Mouse (Mus musculus) heart, embryonic 13.5 days (tissue): ENCODE data around the gene Hist1h2bh. TPM values are rescaled to one million over a fixed set of nuclear protein-coding genes. Genes with fewer than 3 reads are reported as not detected.
A peak's percentile ranks its signal among the peaks of the same experiment; 100 is the strongest.

ENCODE experiments used
- ATAC-seq: fragments of 200-750 bp; cut with Nextera tagmentation; 2 replicates; pipeline ENCODE4 v1.8.0; 2017; ENCODE audit warnings: moderate TSS enrichment; ENCODE audit not compliant: insufficient number of reproducible peaks, low FRiP score, low TSS enrichment; ENCODE audit errors: extremely low read depth
- H3K27ac ChIP-seq: fragments of 300-500 bp; sonication (generic); replicated peaks from 2 replicates; pipeline ENCODE4 v1.5.1; 2015; ENCODE audit warnings: moderate library complexity, mild to moderate bottlenecking, inconsistent platforms
- H3K27me3 ChIP-seq: fragments of 300-500 bp; sonication (generic); replicated peaks from 2 replicates; pipeline ENCODE4 v1.6.1; 2015; ENCODE audit warnings: mild to moderate bottlenecking, inconsistent platforms
- H3K36me3 ChIP-seq: fragments of 300-500 bp; sonication (generic); 2 replicates; pipeline ENCODE4 v1.6.1; 2015; ENCODE audit warnings: mild to moderate bottlenecking, inconsistent platforms
- H3K4me1 ChIP-seq: fragments of 300-500 bp; sonication (generic); 2 replicates; pipeline ENCODE4 v1.6.1; 2015; ENCODE audit warnings: inconsistent platforms
- H3K4me2 ChIP-seq: fragments of 300-500 bp; sonication (generic); 2 replicates; pipeline ENCODE4 v1.6.1; 2015; ENCODE audit warnings: inconsistent platforms, mild to moderate bottlenecking, moderate library complexity
- H3K4me3 ChIP-seq: fragments of 300-500 bp; sonication (generic); 2 replicates; pipeline ENCODE4 v1.5.1; 2015; ENCODE audit warnings: moderate library complexity, mild to moderate bottlenecking, inconsistent platforms
- H3K9ac ChIP-seq: fragments of 300-500 bp; sonication (generic); 2 replicates; pipeline ENCODE4 v1.6.1; 2015; ENCODE audit warnings: inconsistent platforms, mild to moderate bottlenecking, moderate library complexity
- H3K9me3 ChIP-seq: fragments of 300-500 bp; sonication (generic); 2 replicates; pipeline ENCODE4 v1.6.1; 2016; ENCODE audit warnings: inconsistent platforms
- WGBS: fragments of 180-500 bp; shearing (Covaris S2); methylation state at CpG from one replicate; pipeline ENCODE4 v1.1.7; 2015; ENCODE audit warnings: mixed read lengths; 5-methylcytosine and 5-hydroxymethylcytosine counted together
- polyA plus RNA-seq: library from polyadenylated mRNA; unstranded; fragments of >200 nt; fragmentation: Nextera tagmentation; extraction: Ambion mirVana; gene quantifications from 2 replicates; pipeline ENCODE4 v1.2.1, GENCODE M21; 2015

Hist1h2bh gene
- polyA plus RNA-seq, 1 experiment from 2014 or later = 0.32 TPM

DNA sequence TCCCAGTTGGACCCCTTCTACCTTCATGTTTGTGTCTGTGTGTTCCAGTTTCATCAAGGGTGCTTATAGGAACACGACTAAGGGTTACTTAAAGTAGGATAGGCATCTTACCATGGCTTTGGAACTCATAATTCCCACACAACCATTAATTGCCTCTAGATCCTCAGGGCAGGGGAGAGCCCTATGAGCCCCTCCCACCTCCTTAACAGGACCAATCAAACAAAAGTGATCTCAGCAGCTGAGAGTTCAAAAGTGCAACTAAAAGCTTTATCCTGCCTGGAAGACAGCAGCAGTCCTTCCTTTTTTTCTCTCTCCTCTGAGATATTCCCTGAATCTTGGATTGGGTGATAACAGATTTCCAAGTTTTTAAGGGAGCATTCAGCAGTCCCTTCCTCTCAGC, 33.1 kb downstream of the Hist1h2bh start:
- H3K36me3 ChIP-seq = no peaks in the 10 kb centered on the region
- no peaks in the 10 kb centered on the region for H3K9me3 ChIP-seq
- peaks cover 33% of the 10 kb centered on the region for H3K4me1 ChIP-seq
- no peaks in the 10 kb centered on the region for H3K27me3 ChIP-seq
- no peak overlapping the region for H3K9ac ChIP-seq
- 0 out of 2 replicates have a peak overlapping the region, but pooled peaks have one; percentile 21 for H3K27ac ChIP-seq
- WGBS = 21% methylated on average over 1 of the region's 1 CpGs
- H3K4me3 ChIP-seq = no peak overlapping the region
- no peak overlapping the region for H3K4me2 ChIP-seq
- ATAC-seq = no peak

DNA sequence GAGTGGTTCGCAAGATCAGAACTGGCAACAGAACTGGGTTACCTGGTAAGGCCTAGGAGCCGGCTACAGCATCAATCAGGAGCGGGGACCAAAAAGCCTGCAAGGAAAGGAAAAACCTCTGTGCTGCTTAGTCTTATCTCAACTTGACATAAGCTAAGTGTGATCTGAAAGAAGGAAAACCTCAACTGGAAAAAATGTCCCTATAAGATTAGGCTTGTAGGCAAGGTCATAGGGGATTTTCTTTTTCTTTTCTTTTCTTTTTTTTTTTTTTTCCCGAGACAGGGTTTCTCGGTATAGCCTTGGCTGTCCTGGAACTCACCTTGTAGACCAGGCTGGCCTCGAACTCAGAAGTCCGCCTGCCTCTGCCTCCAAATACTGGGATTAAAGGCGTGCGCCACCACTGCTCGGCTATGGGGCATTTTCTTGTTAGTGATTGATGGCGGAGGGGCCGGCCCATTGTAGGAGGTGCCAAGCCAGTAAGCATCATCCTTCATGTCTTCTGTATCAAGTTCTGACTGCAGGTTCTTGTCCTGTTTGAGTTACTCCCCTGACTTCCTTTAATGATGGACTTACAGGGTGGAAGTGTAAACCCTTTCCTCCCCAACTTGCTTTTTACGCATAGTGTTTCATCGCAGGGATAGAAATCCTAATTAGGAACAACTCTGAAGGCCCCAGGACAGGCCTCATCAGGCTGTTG, 36.2 kb downstream of the Hist1h2bh start:
- no peak for ATAC-seq
- no peaks in the 10 kb centered on the region for H3K27me3 ChIP-seq
- no peaks in the 10 kb centered on the region for H3K36me3 ChIP-seq
- peak overlapping the region; percentile 47 for H3K4me3 ChIP-seq
- H3K4me1 ChIP-seq = peaks cover 47% of the 10 kb centered on the region
- 25% methylated on average over 14 of the region's 14 CpGs for WGBS
- 0 out of 2 replicates have a peak overlapping the region, but pooled peaks have one; percentile 21 for H3K9ac ChIP-seq
- H3K4me2 ChIP-seq = peak overlapping the region; percentile 73
- H3K27ac ChIP-seq = peak overlapping the region; percentile 64
- no peaks in the 10 kb centered on the region for H3K9me3 ChIP-seq

DNA sequence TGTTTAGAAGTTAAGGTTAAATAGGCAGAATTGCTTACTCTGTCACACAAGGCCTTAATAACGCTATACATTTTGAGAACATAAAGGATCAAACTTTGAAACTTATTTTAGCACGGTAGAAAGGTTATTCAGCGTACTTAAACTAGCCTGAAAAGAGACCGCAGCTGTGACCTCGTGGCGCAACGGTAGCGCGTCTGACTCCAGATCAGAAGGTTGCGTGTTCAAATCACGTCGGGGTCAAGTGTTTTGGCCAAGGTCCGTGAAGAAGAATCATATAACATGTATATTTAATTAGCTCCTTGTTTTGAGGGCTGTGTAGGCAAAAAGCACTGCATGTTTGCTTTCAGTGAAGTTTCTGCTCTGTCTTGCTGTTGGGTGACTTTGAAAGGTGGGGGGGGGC, 36.8 kb downstream of the Hist1h2bh start:
- Histone ChIP-seq H3K9me3 (no peaks in the 10 kb centered on the region), H3K36me3 (no peaks in the 10 kb centered on the region), H3K27me3 (no peaks in the 10 kb centered on the region), H3K27ac (peak overlapping the region; percentile 64), H3K4me2 (peak overlapping the region; percentile 73), H3K4me1 (peaks cover 53% of the 10 kb centered on the region), H3K9ac (peak overlapping the region; percentile 76), H3K4me3 (peak overlapping the region; percentile 47)
- no peak for ATAC-seq
- 8% methylated on average over 13 of the region's 13 CpGs for WGBS

DNA sequence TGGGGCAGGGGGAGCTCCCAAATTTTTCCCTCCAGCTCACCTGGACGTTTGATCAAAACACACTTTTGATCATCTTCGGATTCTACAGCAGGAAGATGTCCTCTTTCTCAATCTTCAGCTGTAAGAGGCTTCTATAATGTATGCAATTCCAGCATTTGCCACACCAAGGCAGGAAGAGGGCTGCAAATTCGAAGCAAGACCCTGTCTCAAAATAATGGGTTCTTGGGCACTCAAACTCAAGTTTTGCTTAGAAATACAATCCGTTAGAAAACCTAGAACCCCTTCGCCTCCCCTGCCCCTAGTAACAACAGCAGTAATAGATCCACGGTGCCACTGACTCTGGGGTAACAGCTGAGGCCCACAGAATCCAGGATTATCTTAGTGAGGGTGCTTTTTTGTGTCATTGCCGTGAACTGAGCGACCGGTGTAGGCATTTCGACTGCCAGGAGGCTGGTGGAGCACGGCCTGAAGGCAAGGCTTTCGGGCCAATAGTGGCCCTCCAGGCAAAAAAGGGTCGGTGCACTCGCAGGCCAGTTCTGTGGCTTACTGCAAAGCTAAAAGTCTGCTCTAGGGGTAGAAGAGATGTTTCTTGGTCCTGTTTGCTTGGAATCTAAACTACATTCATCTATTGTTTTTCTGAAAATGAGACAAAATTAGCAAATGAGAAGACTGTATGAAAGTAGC, 37.4 kb downstream of the Hist1h2bh start:
- H3K27me3 ChIP-seq = no peaks in the 10 kb centered on the region
- ATAC-seq = no peak
- no peaks in the 10 kb centered on the region for H3K36me3 ChIP-seq
- peaks cover 56% of the 10 kb centered on the region for H3K4me1 ChIP-seq
- peak overlapping the region; percentile 47 for H3K4me3 ChIP-seq
- H3K4me2 ChIP-seq = peak overlapping the region; percentile 73
- peak overlapping the region; percentile 64 for H3K27ac ChIP-seq
- H3K9me3 ChIP-seq = no peaks in the 10 kb centered on the region
- peak overlapping the region; percentile 76 for H3K9ac ChIP-seq
- WGBS = 7% methylated on average over 14 of the region's 14 CpGs

DNA sequence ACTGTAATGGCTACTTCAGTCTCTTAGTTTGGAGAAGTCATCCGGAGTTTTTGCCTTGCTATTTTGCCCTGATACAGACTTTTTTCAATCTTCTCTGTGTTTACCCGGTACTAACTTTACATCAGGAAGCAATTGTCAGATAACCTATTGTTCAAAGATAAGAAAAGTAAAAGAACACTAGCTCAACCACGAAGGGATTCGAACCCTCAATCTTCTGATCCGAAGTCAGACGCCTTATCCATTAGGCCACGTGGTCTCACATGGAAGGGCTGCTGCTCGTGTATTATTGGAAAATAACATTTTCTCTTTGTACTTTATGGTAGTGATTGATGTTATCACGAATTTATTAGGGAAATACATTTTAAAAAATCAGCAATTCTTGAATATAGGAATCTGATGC, 39.4 kb downstream of the Hist1h2bh start:
- H3K4me3 ChIP-seq = peak overlapping the region; percentile 13; the same call in 1 of the 2 replicates
- H3K4me1 ChIP-seq = peaks cover 52% of the 10 kb centered on the region
- H3K36me3 ChIP-seq = no peaks in the 10 kb centered on the region
- no peaks in the 10 kb centered on the region for H3K9me3 ChIP-seq
- H3K9ac ChIP-seq = no peak overlapping the region
- WGBS = 3% methylated on average over 9 of the region's 9 CpGs
- H3K27ac ChIP-seq = no peak overlapping the region
- H3K4me2 ChIP-seq = peak overlapping the region; percentile 28
- ATAC-seq = no peak
- no peaks in the 10 kb centered on the region for H3K27me3 ChIP-seq

DNA sequence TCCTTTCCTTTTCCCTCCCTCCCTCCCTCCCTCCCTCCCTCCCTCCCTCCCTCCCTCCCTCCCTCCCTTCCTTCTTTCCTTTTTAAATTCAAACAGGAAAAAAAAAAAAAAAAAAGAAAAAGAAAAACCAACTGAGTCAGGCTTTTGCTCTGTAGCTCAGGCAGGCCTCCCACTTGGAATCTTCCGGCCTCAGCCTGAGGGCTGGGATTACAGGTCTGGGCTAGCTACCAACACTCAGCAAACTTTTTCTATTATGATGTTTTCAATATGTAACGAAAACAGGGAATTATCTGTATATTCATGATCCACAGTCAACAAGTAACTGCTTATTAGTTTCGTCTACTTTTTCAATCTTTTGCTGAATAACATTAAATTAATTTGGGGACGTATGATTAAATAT, 40.3 kb downstream of the Hist1h2bh start:
- Histone ChIP-seq H3K4me2 (no peak overlapping the region), H3K27ac (no peak overlapping the region), H3K9ac (no peak overlapping the region), H3K4me3 (no peak overlapping the region), H3K36me3 (no peaks in the 10 kb centered on the region), H3K27me3 (no peaks in the 10 kb centered on the region), H3K4me1 (peaks cover 59% of the 10 kb centered on the region), H3K9me3 (no peaks in the 10 kb centered on the region)
- 53% methylated on average over 4 of the region's 4 CpGs for WGBS
- no peak for ATAC-seq

DNA sequence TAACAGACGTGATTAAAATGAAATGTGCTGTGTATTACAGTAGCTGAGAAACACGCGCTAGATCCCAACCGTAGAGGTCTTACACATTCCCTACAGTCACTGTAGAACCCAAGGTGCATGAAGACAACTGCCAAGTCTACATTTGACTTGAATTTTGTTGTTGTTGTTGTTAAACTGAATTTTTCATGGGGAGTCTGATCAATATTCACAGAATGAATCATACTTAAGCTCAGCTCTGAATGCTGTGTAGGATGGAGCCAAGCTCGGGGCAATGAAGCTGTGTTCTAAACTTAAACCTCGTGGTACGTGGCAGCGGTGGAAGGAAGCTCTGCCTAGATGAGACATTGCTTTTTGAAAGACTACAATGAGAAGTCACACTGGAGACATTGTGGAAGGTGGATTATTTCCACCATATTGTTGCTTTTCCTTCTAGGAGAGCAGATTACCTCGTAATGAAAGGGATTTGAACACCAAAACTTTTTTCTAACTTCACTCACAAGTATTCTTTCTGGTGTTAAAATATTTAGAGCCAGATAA, 41.1 kb downstream of the Hist1h2bh start:
- peaks cover 62% of the 10 kb centered on the region for H3K4me1 ChIP-seq
- WGBS = 24% methylated on average over 9 of the region's 9 CpGs
- no peak for ATAC-seq
- no peaks in the 10 kb centered on the region for H3K27me3 ChIP-seq
- peak overlapping the region; percentile 25; the same call in 1 of the 2 replicates for H3K9ac ChIP-seq
- H3K27ac ChIP-seq = no peak overlapping the region
- H3K4me3 ChIP-seq = peak overlapping the region; percentile 35
- no peaks in the 10 kb centered on the region for H3K9me3 ChIP-seq
- H3K36me3 ChIP-seq = no peaks in the 10 kb centered on the region
- H3K4me2 ChIP-seq = peak overlapping the region; percentile 62

DNA sequence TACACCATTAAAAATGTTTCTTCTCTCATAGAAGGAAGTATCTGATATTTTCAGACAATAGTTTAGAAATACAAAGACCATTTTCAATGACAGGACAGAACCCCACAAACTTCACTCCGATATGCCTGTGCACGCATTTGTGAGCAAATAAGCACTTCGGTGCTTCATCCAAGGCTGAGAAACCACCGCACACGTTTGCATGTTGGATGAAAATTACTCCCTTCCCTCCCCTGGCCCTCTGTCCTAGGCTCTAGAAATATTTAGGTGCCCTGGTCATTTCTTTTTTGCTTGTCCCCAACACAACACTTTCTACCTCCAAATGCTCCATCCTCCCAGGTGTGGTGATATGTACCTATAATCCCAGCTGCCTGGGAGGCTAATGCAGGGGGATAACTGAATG, 41.7 kb downstream of the Hist1h2bh start:
- Histone ChIP-seq H3K9ac (peak overlapping the region; percentile 24; the same call in 1 of the 2 replicates), H3K9me3 (no peaks in the 10 kb centered on the region), H3K36me3 (no peaks in the 10 kb centered on the region), H3K4me2 (peak overlapping the region; percentile 62), H3K27ac (no peak overlapping the region), H3K27me3 (no peaks in the 10 kb centered on the region), H3K4me3 (peak overlapping the region; percentile 35), H3K4me1 (peaks cover 59% of the 10 kb centered on the region)
- 25% methylated on average over 5 of the region's 5 CpGs for WGBS
- ATAC-seq = no peak

DNA sequence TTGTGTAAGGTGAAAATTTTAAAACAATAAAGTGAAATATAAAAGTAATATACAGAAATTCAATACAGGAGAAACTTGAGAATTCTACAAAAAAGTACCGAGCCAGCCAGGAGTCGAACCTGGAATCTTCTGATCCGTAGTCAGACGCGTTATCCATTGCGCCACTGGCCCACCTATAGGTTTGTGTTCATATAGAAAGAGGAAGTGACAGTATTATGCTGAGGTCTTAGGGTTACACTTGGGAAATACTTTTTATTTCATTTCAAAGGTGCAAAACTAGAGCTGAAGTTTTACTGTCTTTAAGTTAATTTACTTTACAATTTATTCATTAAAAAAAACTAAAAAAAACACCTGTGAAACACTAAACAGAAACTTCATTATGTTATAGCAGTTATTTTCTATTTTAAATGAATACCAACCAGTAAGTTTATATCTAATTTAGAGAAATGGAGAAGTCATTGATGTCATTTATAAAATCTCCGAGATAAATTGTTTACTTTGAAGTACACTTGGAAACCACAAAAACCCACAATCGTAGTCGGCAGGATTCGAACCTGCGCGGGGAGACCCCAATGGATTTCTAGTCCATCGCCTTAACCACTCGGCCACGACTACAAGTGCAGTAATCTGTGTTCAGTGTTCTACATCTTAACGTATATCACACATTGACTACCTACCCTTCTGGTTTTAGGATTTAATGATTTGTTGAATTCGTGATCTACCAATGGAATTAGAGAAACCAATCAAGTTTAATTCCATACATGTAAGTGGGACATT, 42.6 kb downstream of the Hist1h2bh start:
- Histone ChIP-seq H3K4me2 (peak overlapping the region; percentile 62), H3K36me3 (no peaks in the 10 kb centered on the region), H3K4me1 (peaks cover 51% of the 10 kb centered on the region), H3K4me3 (peak overlapping the region; percentile 35), H3K9ac (no peak overlapping the region), H3K27ac (no peak overlapping the region), H3K27me3 (no peaks in the 10 kb centered on the region), H3K9me3 (no peaks in the 10 kb centered on the region)
- ATAC-seq = no peak
- WGBS = 4% methylated on average over 17 of the region's 17 CpGs

DNA sequence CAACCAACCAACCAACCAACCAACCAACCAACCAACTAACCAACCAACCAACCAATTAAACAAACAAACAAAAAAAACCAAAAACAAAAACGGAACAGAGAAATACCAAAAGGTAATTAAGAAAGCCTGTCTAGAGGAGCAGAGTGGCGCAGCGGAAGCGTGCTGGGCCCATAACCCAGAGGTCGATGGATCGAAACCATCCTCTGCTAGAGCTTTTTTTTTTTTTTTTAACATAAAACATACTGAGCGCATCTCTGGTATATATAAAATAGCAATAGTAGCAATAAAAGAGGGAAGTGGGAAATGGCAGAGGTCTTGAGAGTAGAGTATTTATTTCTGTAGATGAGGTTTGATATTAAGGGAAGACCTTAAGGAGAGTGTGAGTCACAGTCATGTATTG, 43.2 kb downstream of the Hist1h2bh start:
- Histone ChIP-seq H3K36me3 (no peaks in the 10 kb centered on the region), H3K4me1 (peaks cover 45% of the 10 kb centered on the region), H3K27me3 (no peaks in the 10 kb centered on the region), H3K4me3 (no peak overlapping the region), H3K4me2 (peak overlapping the region; percentile 70; the same call in 1 of the 2 replicates), H3K9ac (no peak overlapping the region), H3K27ac (no peak overlapping the region), H3K9me3 (no peaks in the 10 kb centered on the region)
- ATAC-seq = no peak
- WGBS = 11% methylated on average over 7 of the region's 7 CpGs

DNA sequence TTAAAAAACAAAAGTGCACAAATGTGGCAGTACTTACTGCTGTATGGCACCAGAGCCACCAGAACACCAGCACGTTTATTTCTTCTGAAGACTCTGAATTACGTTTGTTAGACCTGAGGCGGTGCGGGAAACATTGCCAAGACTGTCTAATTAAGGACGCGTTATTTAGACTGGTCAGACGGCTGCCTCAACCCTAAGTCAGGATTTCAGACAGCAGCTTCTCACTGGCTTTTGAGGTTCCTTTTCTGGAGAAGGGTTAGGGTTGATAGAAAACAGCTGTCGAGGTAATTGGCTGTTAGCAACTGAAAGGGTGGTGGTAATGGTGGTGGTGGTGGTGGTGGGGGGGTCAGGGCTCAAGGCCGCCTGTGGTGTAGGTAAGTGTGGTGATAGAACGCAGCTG, 44.5 kb downstream of the Hist1h2bh start:
- peak overlapping the region; percentile 51 for H3K4me3 ChIP-seq
- H3K27me3 ChIP-seq = no peaks in the 10 kb centered on the region
- ATAC-seq = no peak
- H3K27ac ChIP-seq = peak overlapping the region; percentile 61
- H3K9ac ChIP-seq = peak overlapping the region; percentile 76
- no peaks in the 10 kb centered on the region for H3K9me3 ChIP-seq
- no peaks in the 10 kb centered on the region for H3K36me3 ChIP-seq
- H3K4me1 ChIP-seq = peaks cover 41% of the 10 kb centered on the region
- 2% methylated on average over 10 of the region's 10 CpGs for WGBS
- H3K4me2 ChIP-seq = peak overlapping the region; percentile 70
